Mouse (Mus musculus): ENCODE measurements around the gene Pik3c2g. TPM values are rescaled to one million over a fixed set of nuclear protein-coding genes. Genes with fewer than 3 reads are reported as not detected.

Gene Pik3c2g
- total RNA-seq (2015; ENCODE audit: low replicate concordance) = not detected in 2 replicates
- not detected in 2 replicates for total RNA-seq (2017; ENCODE audit: low replicate concordance)

DNA sequence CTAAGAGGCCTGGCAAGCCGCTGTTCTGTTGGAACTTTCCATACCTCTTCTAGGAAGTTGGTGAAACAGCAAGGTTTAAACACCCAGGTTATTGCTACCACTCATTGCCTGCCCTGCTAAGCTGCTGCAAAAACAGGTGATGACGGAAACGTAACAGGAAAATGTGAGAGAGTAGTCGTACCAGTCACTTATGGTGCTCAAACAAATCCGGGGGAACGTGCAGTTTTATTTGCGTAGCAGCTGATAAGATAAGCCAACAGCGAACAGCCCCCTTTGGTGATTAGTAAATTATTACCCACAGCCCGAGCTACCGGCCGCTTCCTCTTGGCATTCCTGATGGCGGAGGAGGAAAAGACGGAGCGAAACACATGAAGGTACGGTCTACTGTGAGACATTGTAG is at the start of gene Pik3c2g:
Gene Pik3c2g (plus strand): TSS at position 330 of the 400 bp plus-strand sequence.
- no peak for ATAC-seq (replicated peaks; ENCODE audit: low FRiP score, poor library complexity, severe bottlenecking)

DNA sequence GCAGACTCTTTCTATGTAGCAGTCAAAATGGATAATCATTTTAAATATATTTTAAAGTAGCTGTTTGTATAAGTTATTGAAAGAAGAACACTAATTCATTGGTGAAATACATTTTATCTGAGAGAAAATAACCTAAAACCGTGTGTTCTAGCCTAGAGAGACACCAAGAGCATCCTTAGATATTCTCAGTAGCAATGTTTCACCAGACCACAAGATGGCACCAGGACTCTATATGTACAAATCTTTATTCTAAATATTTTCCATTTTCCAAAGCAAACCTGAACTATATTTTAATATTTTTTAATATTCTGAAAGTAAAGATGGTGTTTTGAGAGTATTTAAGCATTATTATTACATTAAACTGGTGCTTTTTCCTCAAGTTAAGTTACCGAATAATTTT is 48.6 kb upstream of the Pik3c2g start:
- no peak for ATAC-seq (replicated peaks; ENCODE audit: low FRiP score, poor library complexity, severe bottlenecking)

DNA sequence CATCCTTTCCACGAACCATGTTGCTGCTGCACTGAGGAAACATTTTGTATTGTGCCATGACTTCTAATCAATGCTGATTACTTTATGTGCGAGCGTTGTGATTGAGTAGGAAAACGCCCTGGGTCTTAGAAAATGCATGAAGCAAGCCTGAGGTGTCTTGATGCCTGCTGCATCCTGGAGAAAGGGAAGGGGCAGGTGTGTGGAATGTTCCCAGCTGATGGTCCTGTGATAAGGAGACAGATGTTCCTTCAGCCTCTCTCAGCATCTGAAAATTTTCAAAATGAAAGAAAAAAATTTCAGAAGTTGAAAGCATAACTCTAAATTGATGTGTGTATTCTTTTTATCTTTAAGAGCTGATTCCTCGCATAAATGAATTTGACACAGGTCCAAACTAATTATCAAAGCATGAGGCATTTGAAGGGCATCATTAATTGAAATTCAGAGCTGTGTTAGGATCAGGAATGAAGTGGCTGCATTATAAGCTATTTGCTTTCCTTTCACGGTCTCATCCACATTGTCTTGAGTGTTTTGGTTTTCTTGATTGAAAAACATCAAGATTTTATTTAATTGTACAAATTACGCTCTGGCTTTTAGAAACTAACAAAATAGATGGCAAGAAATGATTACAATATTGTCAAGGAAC is 31.4 kb upstream of the Pik3c2g start:
- ATAC-seq (replicated peaks; ENCODE audit: low FRiP score, poor library complexity, severe bottlenecking) = no peak

DNA sequence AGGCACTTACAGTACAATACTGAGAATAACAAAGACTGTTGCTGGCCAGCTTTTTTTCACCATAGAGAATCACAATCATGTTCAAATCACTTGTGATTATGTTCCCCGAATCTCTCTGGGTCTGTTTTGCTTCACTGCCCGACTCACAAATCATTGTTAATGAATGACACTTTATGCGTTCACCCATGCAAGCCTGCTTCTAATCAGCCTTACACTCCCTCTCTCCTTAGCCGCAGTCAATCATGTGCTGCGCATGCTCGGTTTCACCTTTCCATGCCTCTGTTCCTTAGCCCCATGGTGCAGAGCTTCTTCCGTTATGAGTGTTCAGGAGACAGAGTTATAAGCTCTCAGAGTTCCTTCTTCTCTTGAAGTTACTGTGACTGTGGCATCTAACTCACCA is 17.8 kb upstream of the Pik3c2g start:
- ATAC-seq (replicated peaks; ENCODE audit: low FRiP score, poor library complexity, severe bottlenecking) = no peak

DNA sequence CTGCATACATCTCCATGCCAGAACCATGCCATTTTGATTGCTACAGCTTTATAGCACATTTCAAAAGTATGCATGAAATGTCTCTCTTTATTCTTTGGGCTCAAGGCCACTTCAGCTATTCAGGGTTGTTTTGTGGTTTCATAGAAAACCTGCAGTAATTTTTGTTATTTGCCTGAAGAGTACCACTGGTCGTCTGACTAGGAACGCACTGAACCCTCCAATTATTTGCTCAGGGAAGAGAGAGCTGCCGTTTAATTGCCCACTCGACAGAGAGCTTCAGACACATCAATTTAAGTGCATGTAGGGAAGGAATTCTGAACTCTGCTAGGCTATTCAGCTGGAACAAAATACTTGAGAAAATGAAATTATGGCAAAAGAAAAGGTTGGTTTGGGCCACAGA is 11.2 kb upstream of the Pik3c2g start:
- ATAC-seq (replicated peaks; ENCODE audit: low FRiP score, poor library complexity, severe bottlenecking) = no peak

DNA sequence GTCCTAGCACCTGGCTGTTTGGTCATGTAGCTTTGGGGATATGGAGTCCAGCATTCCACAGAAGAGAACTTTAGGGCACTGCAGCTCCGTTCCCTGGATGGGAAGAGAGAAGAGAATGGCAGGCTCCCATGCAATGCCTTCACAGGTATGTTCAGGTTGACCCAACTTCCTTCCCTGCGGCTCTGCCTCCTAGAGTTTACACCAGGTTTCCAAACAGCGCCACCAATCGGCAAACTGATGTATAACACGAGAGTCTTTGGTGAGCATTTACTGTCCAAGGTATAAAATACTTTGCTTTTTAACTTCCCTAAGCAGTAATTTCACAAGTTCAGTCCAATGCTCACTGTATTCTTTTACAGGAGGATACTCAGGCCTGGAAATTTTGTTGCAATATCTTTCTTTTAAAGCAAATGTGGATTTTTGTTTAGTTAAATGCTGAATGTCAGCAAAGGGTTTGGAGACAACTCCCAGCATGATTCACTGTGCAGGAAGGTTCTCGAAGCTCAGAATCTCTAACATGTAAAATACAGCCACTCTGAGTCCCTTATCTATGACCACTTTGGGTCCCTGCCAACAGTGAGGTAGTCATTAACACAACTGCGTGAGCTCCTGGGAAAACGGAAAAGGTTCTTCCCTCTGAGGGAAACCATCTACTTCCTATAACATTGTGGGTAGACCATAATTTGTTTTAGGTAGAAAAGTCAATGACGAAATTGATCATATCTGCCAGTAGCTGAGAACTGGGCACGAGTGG is 10.6 kb upstream of the Pik3c2g start:
- no peak for ATAC-seq (replicated peaks; ENCODE audit: low FRiP score, poor library complexity, severe bottlenecking)

DNA sequence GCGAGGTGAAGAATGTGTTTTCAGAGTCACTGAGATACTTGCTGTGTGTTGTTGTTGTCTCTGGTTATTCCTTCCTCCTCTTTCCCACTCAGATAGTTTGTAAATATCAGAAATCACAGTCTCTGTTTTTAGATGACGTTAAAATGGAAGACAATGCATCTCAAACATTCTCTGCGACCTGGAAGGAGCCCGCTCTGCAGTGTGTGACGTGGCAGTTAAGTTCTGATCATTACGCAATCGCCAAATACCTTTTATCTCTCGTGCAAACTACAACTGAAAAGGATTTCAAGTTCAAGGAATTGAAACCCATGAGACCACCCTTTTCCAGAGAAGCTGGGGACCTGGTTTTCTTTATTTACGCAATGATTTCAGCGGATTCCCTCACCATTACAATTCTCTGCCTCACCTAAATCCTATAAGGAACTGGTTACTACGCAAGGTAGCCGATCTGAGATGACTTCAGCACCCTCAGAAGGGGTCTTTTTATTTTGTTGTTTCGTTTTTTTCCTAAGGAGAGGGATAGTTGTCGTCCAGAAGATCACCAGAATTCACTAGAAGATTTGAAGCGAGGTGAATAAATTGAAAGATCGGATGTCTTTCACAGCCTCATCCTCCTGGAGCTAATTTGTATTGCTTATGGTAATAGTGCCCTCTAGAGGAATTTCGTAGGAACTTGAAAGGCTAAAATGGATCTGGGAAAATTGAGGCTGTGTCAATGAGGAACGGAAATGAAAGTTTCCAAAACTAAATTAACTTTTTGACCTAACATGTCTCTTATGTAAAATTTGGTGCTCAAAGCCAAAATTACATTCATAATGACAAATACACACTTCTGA is 9.8 kb upstream of the Pik3c2g start:
- no peak for ATAC-seq (replicated peaks; ENCODE audit: low FRiP score, poor library complexity, severe bottlenecking)

DNA sequence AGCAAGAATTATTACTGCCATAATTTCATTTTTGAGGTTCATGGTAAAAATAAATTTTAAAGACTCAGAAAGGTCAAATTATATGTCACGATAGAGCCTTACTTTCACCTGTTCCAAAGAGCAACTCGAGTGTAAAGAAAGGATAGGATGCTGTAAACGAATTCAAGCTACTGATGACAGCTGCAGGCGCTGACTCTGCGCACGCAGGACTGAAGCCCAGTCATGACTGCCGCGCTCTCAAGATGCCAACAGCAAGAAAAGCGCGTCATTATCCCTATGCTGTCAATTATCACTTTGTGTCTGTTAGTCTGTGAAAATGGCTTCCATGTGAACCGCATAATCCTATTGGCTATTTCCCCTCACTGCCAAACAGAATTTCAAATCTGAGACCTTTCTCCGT is 457 bp downstream of the Pik3c2g start:
- ATAC-seq (replicated peaks; ENCODE audit: low FRiP score, poor library complexity, severe bottlenecking) = no peak

DNA sequence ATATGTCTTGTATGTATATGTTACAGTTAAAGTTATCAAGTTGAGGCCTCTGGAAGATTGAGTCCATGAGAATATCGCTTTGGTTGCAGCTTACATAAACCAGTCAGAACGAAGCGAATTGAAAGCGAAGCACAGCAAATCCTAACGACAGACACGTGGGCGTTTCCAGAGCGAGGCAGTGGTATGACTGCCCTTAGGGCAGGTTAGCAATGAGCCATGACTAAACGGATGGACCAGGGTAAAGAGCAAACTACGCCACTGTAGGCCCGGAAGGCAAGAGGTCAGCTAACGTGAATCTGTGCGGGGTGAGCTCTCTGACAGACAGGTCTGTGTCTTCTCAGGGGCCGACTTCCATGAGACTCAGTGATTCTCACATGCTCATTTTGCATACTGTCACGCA is 1.4 kb downstream of the Pik3c2g start:
- ATAC-seq (replicated peaks; ENCODE audit: low FRiP score, poor library complexity, severe bottlenecking) = no peak

DNA sequence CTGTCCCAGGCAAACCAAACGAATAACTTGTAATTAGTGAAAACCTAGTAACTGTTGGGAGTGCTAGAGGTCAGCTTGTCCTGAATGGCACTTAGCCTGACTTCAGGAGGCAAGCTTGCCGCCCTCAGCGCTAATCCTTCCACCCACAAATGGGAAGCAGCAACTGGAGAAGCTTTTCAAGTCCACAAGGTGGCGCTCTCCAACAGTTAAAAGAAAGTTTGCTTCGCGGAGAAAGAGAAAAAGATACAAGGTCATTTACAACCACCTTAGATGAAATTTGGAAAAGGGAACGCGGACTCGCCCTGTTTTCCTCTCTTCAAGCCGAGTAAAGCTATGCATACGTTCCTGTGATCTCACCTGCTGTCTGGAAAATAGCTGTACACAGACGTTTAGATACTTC is 2.3 kb downstream of the Pik3c2g start:
- ATAC-seq (replicated peaks; ENCODE audit: low FRiP score, poor library complexity, severe bottlenecking) = no peak

DNA sequence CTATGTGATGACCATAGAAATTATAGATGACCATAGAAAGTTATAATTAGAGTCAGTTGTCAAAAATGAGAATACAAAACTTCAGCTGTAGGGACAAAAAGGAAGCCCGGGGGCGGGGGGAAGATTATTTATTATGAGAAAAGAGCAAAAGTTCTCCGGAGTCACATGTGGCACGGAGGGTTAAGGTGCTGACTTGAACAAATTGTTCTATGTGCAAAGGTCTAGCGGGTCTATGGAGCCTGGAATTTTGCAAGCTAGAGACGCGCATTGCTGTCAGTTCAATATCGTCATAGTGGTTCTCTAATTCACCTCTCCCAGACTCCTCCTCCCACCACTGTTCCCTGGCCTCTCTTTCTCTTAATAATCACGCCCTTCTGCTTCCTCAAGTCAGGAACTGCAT is 2.8 kb downstream of the Pik3c2g start:
- ATAC-seq (replicated peaks; ENCODE audit: low FRiP score, poor library complexity, severe bottlenecking) = no peak

DNA sequence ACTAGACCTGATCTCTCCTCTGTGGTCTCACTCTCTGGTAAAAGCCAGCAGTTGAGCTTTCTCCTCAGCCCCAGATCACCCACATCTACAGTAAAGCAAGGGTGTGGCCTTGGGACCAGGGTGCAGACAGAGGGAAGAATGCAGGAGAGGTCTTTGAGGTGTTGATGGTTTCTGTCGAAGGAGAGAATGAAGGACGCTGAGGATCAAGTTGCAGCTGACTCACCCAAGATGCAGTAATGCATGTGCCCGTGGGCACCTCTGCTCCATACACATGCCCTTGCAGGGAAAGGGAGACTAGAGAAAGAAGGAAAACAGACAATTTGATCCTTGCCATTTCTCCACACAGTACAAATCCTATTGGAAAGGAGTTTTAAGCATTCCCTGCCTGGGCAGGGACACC is 5.1 kb downstream of the Pik3c2g start:
- no peak for ATAC-seq (replicated peaks; ENCODE audit: low FRiP score, poor library complexity, severe bottlenecking)

DNA sequence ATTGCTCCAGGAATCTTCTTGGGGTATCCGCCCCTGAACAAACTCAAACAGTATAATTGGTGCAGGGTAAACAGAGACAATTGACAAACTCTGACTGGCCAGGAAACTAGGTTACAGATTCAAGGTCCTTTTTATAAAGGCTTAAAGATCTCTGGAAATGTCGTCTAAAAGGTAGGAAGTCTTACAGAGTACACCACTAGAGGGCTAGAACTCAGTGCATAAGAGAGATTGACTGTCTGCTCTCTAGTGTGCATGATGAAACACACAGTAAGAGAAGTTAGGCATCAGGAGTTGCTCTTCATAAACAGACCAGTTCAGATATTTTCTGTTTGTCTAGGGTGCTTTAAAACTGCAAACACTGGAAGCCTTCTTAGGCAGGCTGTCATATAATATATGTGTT is 9.4 kb downstream of the Pik3c2g start:
- no peak for ATAC-seq (replicated peaks; ENCODE audit: low FRiP score, poor library complexity, severe bottlenecking)

DNA sequence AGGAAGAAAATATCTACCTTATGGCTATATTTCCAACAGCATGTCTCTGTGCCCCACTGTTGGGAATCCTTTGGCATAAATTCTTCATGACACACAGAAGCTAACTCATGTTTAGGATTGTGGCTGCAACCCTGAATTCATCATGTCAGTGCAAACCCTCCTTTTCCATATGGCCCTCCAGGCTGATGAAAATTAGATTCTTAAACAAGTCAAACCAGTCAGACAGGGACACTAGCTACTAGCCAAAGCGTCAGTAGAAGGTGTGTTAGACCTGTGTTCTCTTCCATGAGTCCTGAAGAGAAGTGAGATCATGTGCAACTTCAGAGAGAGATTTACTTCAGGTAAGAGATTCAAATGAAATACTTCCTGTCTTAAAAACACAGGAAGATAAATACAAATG is 12.2 kb downstream of the Pik3c2g start:
- ATAC-seq (replicated peaks; ENCODE audit: low FRiP score, poor library complexity, severe bottlenecking) = no peak

DNA sequence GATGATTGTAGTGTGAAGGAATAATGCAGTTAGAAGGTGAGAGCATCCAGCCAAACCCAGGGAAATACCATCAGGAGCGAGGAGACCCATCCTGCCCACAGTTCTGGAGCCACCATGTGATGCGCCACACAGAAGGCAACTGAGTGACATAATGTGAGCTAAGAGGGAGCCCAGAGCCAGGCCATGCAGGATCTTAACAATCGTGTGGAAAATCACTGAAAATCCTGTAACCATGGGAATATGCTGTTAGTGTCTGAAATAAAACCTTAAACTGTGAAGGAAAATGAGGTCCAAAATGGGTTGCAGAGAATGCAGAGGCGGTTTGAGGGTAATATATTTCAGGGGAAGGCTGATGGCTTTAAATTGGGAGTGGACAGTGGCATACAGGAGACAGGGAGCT is 31.8 kb downstream of the Pik3c2g start:
- no peak for ATAC-seq (replicated peaks; ENCODE audit: low FRiP score, poor library complexity, severe bottlenecking)

DNA sequence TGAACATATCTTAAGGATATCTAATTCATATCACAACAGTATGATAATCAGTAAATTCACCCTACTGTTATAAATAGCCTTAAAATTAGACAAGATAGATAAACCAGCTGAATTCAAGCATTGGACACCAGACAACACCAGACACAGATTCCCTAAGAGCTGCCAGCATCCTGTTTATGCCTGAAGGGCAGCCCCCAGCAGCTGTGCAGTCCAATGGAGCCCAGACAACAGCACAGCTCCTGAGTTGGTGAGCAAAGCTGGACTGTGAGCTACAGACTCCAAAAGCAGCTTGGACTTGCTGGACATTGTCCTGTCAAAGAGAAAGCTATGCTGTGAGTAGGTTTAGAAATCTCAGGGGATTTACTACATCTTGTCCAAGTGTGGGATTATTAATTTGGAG is 37.7 kb downstream of the Pik3c2g start:
- ATAC-seq (replicated peaks; ENCODE audit: low FRiP score, poor library complexity, severe bottlenecking) = no peak

DNA sequence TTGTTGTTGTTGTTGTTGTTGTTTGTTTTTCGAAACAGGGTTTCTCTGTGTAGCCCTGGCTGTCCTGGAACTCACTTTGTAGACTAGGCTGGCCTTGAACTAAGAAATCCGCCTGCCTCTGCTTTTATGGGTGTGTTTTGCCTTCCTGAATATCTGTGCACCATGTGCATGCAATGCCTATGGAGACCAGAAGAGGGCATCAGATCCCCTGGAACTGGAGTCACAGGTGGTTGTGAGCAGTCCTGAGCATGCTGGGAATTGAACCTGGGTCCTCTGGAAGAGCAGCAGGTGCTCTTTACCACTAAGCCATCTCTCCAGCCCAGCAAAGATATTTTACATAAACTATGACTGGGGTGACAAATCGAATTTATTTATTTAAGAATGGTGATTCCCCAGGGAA is 47.5 kb downstream of the Pik3c2g start:
- ATAC-seq (replicated peaks; ENCODE audit: low FRiP score, poor library complexity, severe bottlenecking) = no peak

DNA sequence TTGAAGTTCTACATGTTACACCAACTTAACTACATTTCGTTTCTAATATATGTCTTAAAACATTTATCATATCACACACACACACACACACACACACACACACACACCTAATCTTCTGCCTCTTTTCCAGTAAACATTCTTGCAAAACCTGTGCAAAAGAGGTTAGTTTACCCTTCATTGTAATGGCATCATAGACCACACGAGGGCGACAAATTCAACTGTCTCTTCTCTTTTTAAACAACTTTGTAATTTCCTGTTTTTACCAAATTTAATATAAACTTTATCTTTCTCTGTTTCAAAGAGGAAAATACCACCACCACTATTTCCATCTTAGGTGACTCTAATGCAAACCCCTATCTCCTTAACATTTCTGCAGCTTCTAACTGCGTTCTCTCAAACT is 68.4 kb downstream of the Pik3c2g start:
- ATAC-seq (replicated peaks; ENCODE audit: low FRiP score, poor library complexity, severe bottlenecking) = no peak

DNA sequence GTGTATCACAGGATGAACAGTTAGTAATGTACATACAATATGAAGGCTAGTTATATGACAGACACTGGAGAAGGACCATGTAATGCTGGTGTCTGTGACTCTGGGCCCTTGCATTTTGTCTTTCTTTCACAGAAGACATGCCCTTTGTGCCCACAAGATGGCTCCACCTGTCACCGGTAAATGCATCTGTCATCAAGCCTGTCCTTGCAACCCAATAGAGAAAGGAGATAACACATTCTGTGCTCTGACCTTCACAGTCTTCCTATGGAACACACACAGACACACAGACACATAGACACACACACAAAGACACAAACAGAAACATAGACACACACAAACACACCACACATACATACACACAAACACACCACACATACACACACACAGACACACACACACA is 75.4 kb downstream of the Pik3c2g start:
- no peak for ATAC-seq (replicated peaks; ENCODE audit: low FRiP score, poor library complexity, severe bottlenecking)

DNA sequence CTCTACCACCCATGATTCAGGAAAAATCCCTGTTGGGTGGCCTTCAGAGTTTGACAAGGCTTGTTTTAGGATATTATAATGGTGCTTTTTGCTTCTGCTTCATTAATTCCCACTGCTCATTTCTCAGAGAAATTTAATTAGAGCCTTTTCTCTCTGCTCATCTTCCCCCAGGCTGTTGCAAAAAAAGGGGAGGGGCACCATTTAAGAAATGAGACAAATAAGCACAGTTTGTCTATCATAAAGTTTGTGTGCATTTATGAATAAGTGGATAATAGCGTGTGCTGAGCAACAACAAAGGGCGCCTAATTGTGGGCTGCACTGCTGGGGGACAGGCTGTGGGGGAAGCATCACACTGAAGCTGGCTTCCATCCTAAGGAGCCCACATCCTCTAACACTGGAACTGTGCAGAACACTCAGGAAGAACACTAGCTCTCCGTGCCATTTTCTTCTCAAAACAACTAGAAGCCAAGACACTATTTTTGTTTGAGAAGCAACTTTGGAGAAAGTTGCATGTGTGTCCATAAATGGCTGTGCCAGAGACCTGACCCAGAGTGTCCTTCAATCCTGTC is 131.5 kb downstream of the Pik3c2g start:
- ATAC-seq (replicated peaks; ENCODE audit: low FRiP score, poor library complexity, severe bottlenecking) = no peak
